Mouse (Mus musculus) liver, embryonic 18 days (tissue): Measurements from ENCODE around the gene Hand1. TPM values are rescaled to one million over a fixed set of nuclear protein-coding genes. Genes with fewer than 3 reads are reported as not detected.

Source experiments
- polyA plus RNA-seq: library from polyadenylated mRNA; depleted of rRNA; stranded (reverse); fragments of >200 nt; gene quantifications from 2 replicates; pipeline ENCODE4 v1.2.3, GENCODE M21; 2012; rRNA removed

Hand1 gene
- 0.06 and 0.08 TPM in 2 replicates for polyA plus RNA-seq

DNA sequence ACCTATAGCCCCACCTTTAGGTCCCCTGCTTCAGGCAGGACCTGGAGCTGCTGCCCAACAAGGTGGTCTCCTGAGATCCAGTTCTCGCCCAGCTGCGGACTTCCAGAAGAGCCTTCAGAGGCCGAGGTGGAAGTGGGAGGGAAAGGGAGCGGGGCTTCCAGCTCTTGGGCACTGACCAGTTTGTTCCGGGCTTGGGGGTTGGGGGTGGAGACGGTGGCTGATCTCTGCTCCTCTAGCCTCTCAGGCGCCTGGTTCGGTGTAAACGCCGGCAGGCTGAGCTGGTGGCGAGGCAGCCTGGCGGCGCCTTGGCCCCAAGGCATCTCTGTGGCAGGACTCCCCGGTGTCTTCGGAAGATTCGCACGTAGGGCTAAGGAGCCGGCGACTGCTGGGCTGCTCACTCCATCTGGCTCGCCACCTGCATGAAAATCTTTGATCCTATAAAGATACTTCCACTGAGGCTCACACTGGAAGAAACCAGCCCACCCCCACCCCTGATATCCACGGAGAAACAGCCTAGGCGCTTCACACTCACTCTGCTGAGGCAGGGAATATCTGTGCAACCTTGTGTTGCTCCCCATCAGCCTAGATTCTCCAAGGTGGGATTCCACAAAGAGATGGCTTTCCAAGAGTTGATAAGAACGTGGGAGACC lies at the start of gene Hand1:
Hand1 (minus strand) TSS at position 267 of the 650 bp plus-strand sequence.

GRCm38 (mm10) chr11:57800971-57801765 lies 31.4 kb downstream of the Hand1 start, which contains the start of gene Sap30l:
Gene Sap30l (plus strand): TSS chr11:57801637.

Other genes with a start within 250 kb of the Hand1 start
- 7.5 TPM in 2 replicates for gene Galnt10, start 187.4 kb downstream of the Hand1 start, polyA plus RNA-seq
- 8.3 and 8.7 TPM in 2 replicates for gene Sap30l, start 31.2 kb downstream of the Hand1 start, polyA plus RNA-seq
- gene Larp1, start 176.2 kb upstream of the Hand1 start, polyA plus RNA-seq = 15.2 and 19.5 TPM in 2 replicates